Mouse (Mus musculus) liver, embryonic 12.5 days (tissue): ENCODE results near the gene Cttnbp2nl. TPM values are rescaled to one million over a fixed set of nuclear protein-coding genes. Genes with fewer than 3 reads are reported as not detected.

Source experiments
- ATAC-seq: fragments of 200-750 bp; cut with Nextera tagmentation; 2 replicates; pipeline ENCODE4 v1.8.0; 2017; ENCODE audit warnings: moderate number of reproducible peaks, mild to moderate bottlenecking, moderate library complexity
- H3K27ac ChIP-seq: fragments of 300-500 bp; sonication (generic); 2 replicates; pipeline ENCODE4 v1.5.1; 2016; ENCODE audit warnings: mild to moderate bottlenecking
- H3K27me3 ChIP-seq: fragments of 300-500 bp; sonication (generic); replicated peaks from 2 replicates; pipeline ENCODE4 v1.6.1; 2016; ENCODE audit warnings: mild to moderate bottlenecking, moderate library complexity
- H3K36me3 ChIP-seq: fragments of 300-500 bp; sonication (generic); 2 replicates; pipeline ENCODE4 v1.6.1; 2016; ENCODE audit warnings: mild to moderate bottlenecking, moderate library complexity
- H3K4me1 ChIP-seq: fragments of 300-500 bp; sonication (generic); 2 replicates; pipeline ENCODE4 v1.6.1; 2016
- H3K4me2 ChIP-seq: fragments of 300-500 bp; sonication (generic); 2 replicates; pipeline ENCODE4 v1.6.1; 2016; ENCODE audit warnings: mild to moderate bottlenecking, moderate library complexity
- H3K4me3 ChIP-seq: fragments of 300-500 bp; sonication (generic); 2 replicates; pipeline ENCODE4 v1.5.1; 2016; ENCODE audit warnings: mild to moderate bottlenecking, moderate library complexity
- H3K9ac ChIP-seq: fragments of 300-500 bp; sonication (generic); 2 replicates; pipeline ENCODE4 v1.6.1; 2016; ENCODE audit warnings: mild to moderate bottlenecking, moderate library complexity
- H3K9me3 ChIP-seq: fragments of 300-500 bp; sonication (generic); replicated peaks from 2 replicates; pipeline ENCODE4 v1.6.1; 2016; ENCODE audit warnings: mild to moderate bottlenecking, moderate library complexity
- WGBS: fragments of 180-500 bp; shearing (Covaris S2); methylation state at CpG from one replicate; pipeline ENCODE4 v1.1.7; 2016; ENCODE audit not compliant: insufficient replicate concordance; 5-methylcytosine and 5-hydroxymethylcytosine counted together
- polyA plus RNA-seq: library from polyadenylated mRNA; unstranded; fragments of >200 nt; fragmentation: Nextera tagmentation; extraction: Ambion mirVana; gene quantifications from 2 replicates; pipeline ENCODE4 v1.2.1, GENCODE M21; 2016

Cttnbp2nl gene
- polyA plus RNA-seq, 1 experiment from 2014 or later, result 3.4 TPM

DNA sequence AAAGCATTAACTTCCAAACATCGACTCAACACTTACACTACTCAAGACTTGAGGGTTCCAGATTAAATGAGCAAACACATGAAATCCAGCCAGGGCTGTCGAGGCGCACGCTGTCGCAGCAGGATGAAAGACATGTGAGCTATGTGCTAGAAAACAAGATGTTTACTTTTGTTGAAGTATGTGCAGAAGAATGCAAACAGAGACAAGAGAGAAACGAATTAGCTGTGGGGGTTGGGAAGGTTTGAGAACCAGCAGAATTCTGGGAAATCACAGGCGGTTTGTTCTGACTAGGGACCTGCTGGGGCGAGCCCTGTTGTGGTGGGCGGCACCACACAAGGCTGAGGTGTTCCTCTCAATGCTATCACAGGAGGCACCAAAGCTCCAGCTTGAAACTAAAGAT is 44.9 kb downstream of the Cttnbp2nl start:
- Histone ChIP-seq H3K27ac (no peak overlapping the region), H3K27me3 (no peaks in the 10 kb centered on the region), H3K4me1 (no peaks in the 10 kb centered on the region), H3K9ac (no peak overlapping the region), H3K4me2 (no peak overlapping the region), H3K9me3 (no peaks in the 10 kb centered on the region), H3K4me3 (no peak overlapping the region), H3K36me3 (no peaks in the 10 kb centered on the region; the same call in 1 of the 2 replicates)
- no peak for ATAC-seq
- WGBS, result 64% methylated on average over 9 of the region's 9 CpGs

DNA sequence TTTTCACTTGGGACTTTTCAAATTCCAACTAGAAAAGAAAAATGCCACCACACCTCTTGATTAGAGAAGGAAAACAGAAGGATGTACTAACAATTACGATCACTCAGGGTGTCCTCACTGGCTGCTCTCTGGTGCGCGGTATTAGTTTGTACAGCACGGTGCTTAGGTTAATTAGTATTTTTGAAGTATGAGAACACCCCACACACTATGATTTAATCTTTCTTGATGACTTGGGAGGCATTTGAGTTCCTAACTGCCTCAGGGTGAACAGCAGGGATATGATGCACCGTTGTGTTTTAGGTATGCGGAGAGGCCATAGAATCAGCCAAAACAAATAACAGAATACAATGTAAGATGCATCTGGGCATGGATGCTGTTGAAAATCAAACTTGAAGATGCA is 46.8 kb downstream of the Cttnbp2nl start:
- no peaks in the 10 kb centered on the region for H3K9me3 ChIP-seq
- H3K36me3 ChIP-seq, result no peaks in the 10 kb centered on the region; the same call in 1 of the 2 replicates
- H3K27me3 ChIP-seq, result no peaks in the 10 kb centered on the region
- 89% methylated on average over 6 of the region's 6 CpGs for WGBS
- H3K9ac ChIP-seq, result no peak overlapping the region
- H3K4me2 ChIP-seq, result no peak overlapping the region
- no peaks in the 10 kb centered on the region for H3K4me1 ChIP-seq
- no peak for ATAC-seq
- no peak overlapping the region for H3K27ac ChIP-seq
- H3K4me3 ChIP-seq, result no peak overlapping the region

DNA sequence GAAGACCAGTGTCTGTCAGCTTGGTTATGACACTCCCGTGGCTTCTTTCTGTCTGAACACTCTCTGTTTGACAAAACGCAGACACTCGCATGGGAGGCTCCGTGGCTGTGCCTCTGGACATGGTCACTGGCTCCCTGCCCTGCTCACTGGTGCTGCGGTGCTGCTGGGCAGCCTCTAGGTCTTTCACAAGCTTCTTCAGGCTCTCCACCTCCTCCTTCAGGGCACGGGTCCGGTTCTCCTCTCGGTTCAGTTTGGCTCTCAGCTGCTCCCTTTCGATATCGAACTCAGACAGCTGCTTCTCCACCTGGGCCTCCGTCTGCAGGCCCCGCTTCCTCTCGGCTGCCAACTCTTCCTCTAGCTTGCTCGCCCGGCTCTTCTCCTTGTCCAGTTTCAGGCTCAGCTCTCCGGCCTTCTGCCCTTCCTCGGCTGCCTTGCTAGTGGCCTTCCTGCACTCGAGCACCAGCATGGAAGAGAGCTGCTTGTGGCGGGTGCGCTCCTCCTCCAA is 47.3 kb downstream of the Cttnbp2nl start:
- WGBS, result 74% methylated on average over 20 of the region's 20 CpGs
- H3K4me3 ChIP-seq, result no peak overlapping the region

DNA sequence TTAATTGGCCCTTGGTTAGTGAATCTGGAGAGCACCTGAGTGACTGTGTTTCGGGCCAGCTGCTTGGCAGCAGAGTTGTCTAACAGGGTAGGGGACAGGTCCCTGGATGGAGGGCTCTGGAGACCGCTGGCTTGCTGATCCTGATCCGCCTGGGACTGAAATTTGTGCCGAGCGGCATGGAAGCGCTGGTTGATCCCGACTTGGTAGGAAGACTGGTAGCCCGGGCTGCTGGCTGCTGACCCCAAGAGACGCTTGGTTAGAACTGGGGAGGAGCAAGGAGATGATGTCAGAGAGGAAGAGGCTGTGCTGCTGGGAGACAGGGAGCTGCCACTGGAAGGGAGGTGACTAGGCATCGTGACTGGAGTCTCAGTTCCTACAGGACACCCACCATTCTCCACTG is 47.9 kb downstream of the Cttnbp2nl start:
- Histone ChIP-seq H3K27ac (no peak overlapping the region), H3K4me2 (no peak overlapping the region), H3K9me3 (no peaks in the 10 kb centered on the region), H3K4me3 (no peak overlapping the region), H3K9ac (no peak overlapping the region), H3K27me3 (no peaks in the 10 kb centered on the region), H3K4me1 (no peaks in the 10 kb centered on the region), H3K36me3 (no peaks in the 10 kb centered on the region; the same call in 1 of the 2 replicates)
- ATAC-seq, result no peak
- 68% methylated on average over 10 of the region's 10 CpGs for WGBS

More for the DNA sequence above, 47.3 kb downstream of the Cttnbp2nl start:
- Histone ChIP-seq H3K9ac (no peak overlapping the region), H3K4me1 (no peaks in the 10 kb centered on the region), H3K4me2 (no peak overlapping the region), H3K9me3 (no peaks in the 10 kb centered on the region), H3K36me3 (no peaks in the 10 kb centered on the region; the same call in 1 of the 2 replicates), H3K27ac (no peak overlapping the region), H3K27me3 (no peaks in the 10 kb centered on the region)
- ATAC-seq, result no peak

DNA sequence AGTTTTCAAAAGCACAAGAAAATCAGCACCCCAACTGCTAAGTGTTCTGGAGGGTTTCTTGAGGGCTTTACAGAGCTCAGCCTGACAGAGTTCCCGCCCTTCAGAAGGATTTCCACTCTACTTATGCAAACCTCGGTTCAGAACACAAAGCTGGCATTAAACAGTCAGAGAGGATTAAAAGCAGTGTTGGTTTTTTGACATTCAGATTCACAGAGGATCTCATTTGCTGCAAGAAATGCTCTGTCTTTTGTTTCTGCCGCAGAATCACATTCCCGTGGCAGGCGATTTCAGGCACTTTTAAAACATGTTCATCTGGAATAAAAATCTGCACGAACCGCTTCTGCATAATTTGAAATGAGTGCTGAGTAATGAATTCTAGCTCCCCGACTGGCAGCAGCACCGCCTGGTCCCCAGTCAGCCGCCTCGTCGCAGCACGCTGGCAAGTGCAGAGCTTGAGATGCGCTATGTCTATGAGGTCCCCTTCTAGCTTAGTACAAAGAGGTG is 48.9 kb downstream of the Cttnbp2nl start:
- Histone ChIP-seq H3K27me3 (0 out of 2 replicates have a peak, but pooled peaks cover 6% of the 10 kb centered on the region), H3K9ac (no peak overlapping the region), H3K4me1 (no peaks in the 10 kb centered on the region), H3K36me3 (no peaks in the 10 kb centered on the region; the same call in 1 of the 2 replicates), H3K27ac (no peak overlapping the region), H3K4me2 (no peak overlapping the region), H3K4me3 (no peak overlapping the region), H3K9me3 (no peaks in the 10 kb centered on the region)
- 81% methylated on average over 14 of the region's 14 CpGs for WGBS
- ATAC-seq, result no peak

DNA sequence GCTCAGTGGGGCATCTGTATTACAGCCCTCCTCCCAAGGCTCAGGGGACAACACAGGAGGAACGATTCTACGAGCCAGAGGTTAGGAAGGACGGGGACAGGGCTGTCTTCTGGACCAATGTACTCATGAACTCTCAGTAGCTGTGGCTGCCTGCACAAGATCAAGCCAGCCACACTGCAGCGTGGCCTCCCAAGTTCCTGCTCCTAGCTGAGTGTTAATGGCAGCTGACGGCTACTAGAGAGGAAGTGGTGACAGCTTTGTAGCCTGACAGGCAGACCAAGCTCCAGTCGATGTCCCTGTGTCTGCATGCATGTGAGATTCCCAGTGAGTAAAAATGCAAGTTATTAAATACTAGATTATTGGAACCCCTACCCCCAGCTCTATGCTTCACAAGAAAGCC is 51.6 kb downstream of the Cttnbp2nl start:
- Histone ChIP-seq H3K9me3 (no peaks in the 10 kb centered on the region), H3K4me1 (no peaks in the 10 kb centered on the region), H3K4me2 (no peak overlapping the region), H3K27ac (no peak overlapping the region), H3K9ac (no peak overlapping the region), H3K4me3 (no peak overlapping the region), H3K36me3 (no peaks in the 10 kb centered on the region; the same call in 1 of the 2 replicates), H3K27me3 (peaks cover 28% of the 10 kb centered on the region)
- WGBS, result 19% methylated on average over 6 of the region's 6 CpGs
- no peak for ATAC-seq

DNA sequence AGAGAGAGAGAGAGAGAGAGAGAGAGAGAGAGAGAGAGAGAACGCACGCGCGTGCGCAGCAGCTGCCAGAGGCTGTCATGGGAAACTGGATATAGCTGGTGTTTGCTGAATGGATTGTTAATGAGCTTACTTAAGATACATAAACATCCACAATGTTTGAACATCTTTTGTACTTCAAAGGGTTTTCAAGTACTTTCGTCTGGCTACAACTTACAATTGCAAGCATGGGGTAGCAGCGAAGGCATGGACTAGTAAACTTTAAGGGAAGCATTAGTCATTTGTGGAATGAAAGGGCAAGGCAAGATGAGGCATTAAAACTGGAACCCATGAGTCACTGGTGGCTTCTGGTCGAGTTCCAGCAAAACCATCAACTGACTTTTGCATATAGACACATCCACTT is 52.4 kb downstream of the Cttnbp2nl start:
- no peak overlapping the region for H3K4me3 ChIP-seq
- H3K4me2 ChIP-seq, result no peak overlapping the region
- no peaks in the 10 kb centered on the region; the same call in 1 of the 2 replicates for H3K36me3 ChIP-seq
- ATAC-seq, result no peak
- 73% methylated on average over 8 of the region's 8 CpGs for WGBS
- H3K9ac ChIP-seq, result no peak overlapping the region
- H3K9me3 ChIP-seq, result no peaks in the 10 kb centered on the region
- peaks cover 28% of the 10 kb centered on the region for H3K27me3 ChIP-seq
- H3K4me1 ChIP-seq, result no peaks in the 10 kb centered on the region
- H3K27ac ChIP-seq, result no peak overlapping the region

DNA sequence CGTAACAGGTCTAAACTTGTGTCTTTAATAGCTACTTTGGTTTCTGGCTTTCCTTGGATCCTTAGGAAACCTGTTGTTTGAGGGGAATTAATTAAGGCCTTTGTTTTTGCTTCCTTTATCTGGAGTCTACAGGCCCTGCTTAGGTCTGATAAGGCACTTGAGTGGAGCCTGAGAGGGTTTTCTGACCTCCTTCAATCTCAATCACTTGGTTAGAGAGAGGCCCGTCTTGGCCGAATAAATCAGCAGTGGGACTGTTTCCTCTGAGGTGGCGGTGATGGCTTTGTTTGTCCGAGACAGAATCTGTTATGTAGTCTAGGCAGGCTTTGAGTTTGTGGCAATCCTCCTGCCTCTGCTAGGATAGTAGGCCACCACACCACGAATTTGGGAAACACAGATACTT is 55.4 kb downstream of the Cttnbp2nl start:
- Histone ChIP-seq H3K27me3 (peaks cover 28% of the 10 kb centered on the region), H3K9me3 (no peaks in the 10 kb centered on the region), H3K4me2 (no peak overlapping the region), H3K4me3 (no peak overlapping the region), H3K9ac (no peak overlapping the region), H3K4me1 (no peaks in the 10 kb centered on the region), H3K27ac (no peak overlapping the region), H3K36me3 (no peaks in the 10 kb centered on the region)
- ATAC-seq, result no peak
- 17% methylated on average over 6 of the region's 6 CpGs for WGBS

DNA sequence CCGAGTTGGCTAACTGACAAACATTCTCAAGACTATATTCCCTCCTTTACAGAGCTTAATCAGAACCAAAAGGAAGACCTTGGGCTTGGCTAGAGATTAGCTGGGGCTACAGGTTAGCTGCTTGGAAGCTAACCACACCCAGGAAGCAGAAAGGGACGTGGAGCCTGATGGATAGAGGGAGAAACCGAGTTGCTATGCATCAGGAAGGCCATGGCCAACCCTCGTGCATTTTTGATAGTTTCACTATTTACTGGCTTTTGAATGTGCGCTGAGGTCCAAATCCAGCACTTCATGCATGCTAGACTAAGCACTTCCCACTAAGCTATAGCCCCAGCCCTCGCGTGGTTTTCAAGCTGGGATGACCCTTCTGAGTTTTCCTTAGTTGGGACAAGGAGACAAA is 57.2 kb downstream of the Cttnbp2nl start:
- no peak overlapping the region for H3K9ac ChIP-seq
- no peaks in the 10 kb centered on the region for H3K9me3 ChIP-seq
- H3K4me3 ChIP-seq, result no peak overlapping the region
- no peak for ATAC-seq
- 52% methylated on average over 7 of the region's 7 CpGs for WGBS
- peaks cover 33% of the 10 kb centered on the region for H3K27me3 ChIP-seq
- H3K27ac ChIP-seq, result no peak overlapping the region
- H3K4me2 ChIP-seq, result no peak overlapping the region
- H3K4me1 ChIP-seq, result no peaks in the 10 kb centered on the region
- H3K36me3 ChIP-seq, result no peaks in the 10 kb centered on the region

DNA sequence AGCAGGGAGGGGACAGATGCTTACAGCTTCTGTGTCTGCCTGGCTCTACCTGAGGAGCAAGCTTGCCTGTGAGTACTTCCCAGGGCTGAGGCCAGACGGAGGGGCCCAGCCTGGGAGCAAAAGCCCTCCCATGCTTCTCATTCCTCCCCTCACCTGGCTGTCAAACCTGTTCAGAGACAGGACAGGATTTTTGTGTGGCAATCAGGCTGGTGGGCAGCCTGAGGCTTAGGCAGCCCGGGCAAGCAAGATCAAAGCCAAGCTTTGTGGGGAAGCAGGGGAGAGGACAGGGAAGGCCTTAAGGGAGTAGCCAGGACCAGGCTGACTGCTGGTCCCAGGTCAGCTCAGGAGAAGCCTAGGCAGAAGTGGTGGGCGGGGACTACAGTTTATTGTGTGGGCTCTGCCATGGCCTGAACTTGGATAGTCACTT is 58.5 kb downstream of the Cttnbp2nl start:
- peaks cover 28% of the 10 kb centered on the region for H3K27me3 ChIP-seq
- H3K9ac ChIP-seq, result no peak overlapping the region
- WGBS, result 42% methylated on average over 3 of the region's 3 CpGs
- no peak overlapping the region for H3K4me3 ChIP-seq
- ATAC-seq, result no peak
- no peaks in the 10 kb centered on the region for H3K4me1 ChIP-seq
- H3K4me2 ChIP-seq, result no peak overlapping the region
- H3K36me3 ChIP-seq, result no peaks in the 10 kb centered on the region
- H3K27ac ChIP-seq, result no peak overlapping the region
- no peaks in the 10 kb centered on the region for H3K9me3 ChIP-seq

DNA sequence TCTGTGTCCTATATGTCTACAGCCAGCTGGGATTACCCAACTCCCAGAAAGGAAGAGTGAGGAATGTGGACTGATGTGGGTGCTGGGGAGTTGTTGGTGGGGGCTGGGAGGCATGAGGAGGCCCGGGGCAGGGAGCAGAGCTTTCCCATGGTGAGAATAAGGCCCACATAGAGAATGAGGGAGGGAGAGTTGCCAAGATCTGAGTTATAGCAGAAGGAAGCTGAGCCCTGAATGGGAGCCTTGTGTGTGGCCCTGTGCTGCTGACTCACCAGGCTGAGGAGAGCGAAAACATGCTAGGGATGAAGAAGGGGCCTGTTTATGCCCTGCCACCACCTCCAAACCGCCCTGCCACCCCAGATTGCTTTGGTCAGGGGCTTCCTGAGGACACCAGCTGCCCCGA is 59.1 kb downstream of the Cttnbp2nl start:
- 47% methylated on average over 4 of the region's 4 CpGs for WGBS
- Histone ChIP-seq H3K4me3 (no peak overlapping the region), H3K4me2 (no peak overlapping the region), H3K9me3 (no peaks in the 10 kb centered on the region), H3K4me1 (no peaks in the 10 kb centered on the region), H3K27me3 (peaks cover 27% of the 10 kb centered on the region), H3K36me3 (no peaks in the 10 kb centered on the region), H3K27ac (no peak overlapping the region), H3K9ac (no peak overlapping the region)
- no peak for ATAC-seq

DNA sequence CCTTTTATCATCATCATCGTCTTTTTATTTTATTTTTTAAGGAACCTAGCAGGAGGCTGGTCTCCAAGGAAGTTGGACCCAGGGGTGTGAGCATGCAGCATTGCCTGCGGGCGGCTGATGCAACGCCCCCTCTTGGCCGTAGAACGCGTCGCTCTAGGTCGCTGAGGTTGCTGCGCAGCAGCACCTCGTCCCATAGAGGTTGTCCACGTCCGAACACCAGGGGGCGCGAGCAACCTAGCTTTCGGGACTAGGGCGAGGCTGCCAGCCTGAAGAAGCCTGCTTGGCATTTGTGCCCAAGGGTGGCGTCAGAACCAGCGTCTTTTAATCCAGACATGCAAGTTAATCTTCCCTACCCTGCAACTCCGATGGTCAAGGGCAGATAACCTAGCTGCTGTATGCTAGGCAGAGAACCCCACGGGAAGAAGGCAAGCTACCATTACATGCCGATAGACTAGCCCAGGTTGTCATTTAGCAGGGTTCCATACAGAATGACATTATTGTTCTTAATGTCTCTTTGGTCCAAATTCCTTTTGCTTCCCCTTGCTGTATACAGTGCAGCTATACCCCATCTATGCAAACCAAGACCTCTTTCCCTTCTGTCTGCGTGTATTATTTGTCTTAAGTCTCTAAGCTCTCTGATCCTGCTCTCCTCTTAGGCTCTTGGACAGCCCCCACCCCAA is 60.1 kb downstream of the Cttnbp2nl start:
- WGBS, result 12% methylated on average over 23 of the region's 23 CpGs
- Histone ChIP-seq H3K4me1 (no peaks in the 10 kb centered on the region), H3K36me3 (no peaks in the 10 kb centered on the region), H3K27me3 (peaks cover 17% of the 10 kb centered on the region; the same call in 1 of the 2 replicates), H3K27ac (no peak overlapping the region), H3K4me2 (no peak overlapping the region), H3K4me3 (no peak overlapping the region), H3K9ac (no peak overlapping the region), H3K9me3 (no peaks in the 10 kb centered on the region)
- ATAC-seq, result peak; percentile 42; the same call in 1 of the 2 replicates
